Comparison of ENCODE assay signal across 13 mouse cellular contexts in genomic region chr15:79765361-79765760, GRCm38 (mm10). TPM values are rescaled to one million over a fixed set of nuclear protein-coding genes. Genes with fewer than 3 reads are reported as not detected.
A peak's percentile ranks its signal among the peaks of the same experiment; 100 is the strongest.
DNase-seq lines count a peak whose midpoint lies in the region; ATAC-seq and TF ChIP-seq lines count a peak whose summit lies in the region.
"Had no signal": no experiment of that assay in that cellular context is flagged by ENCODE, and none has a peak within 500 bp of the region (broad histone marks: within the 10 kb centered on the region; RNA-seq: fewer than 3 reads in every experiment).

No protein-coding gene starts in this region.

- H3K9ac ChIP-seq in forebrain, embryonic 14.5 days (ENCODE audit: low read length), result no peak overlapping the region
- H3K9ac ChIP-seq in forebrain, embryonic 11.5 days (ENCODE audit: low read length), result no peak overlapping the region
- no peak overlapping the region for H3K9ac ChIP-seq in midbrain, embryonic 11.5 days (ENCODE audit: low read length)
- H3K9ac ChIP-seq in midbrain, postnatal 0 days (replicated peaks; ENCODE audit: low read length, poor library complexity, severe bottlenecking), result no peak overlapping the region
- no peak overlapping the region for H3K9ac ChIP-seq in stomach, postnatal 0 days (ENCODE audit: low read length)
- H3K9ac ChIP-seq: liver, embryonic 14.5 days; midbrain, embryonic 15.5 days had no signal

- no peak for DNase-seq in forebrain, embryonic 14.5 days (ENCODE audit: low spot score)
- DNase-seq in forebrain, embryonic 11.5 days (ENCODE audit: low spot score), result no peak
- peak; percentile 72 for DNase-seq in midbrain, embryonic 11.5 days (ENCODE audit: low spot score, missing footprints)
- no peak for DNase-seq in midbrain, postnatal 0 days (ENCODE audit: low spot score)
- DNase-seq in cerebellum, postnatal 25 days, result peak; percentile 78 to 82
- DNase-seq in stomach, postnatal 0 days (ENCODE audit: low spot score), result peak; percentile 47
- no peak for DNase-seq in layer of hippocampus, postnatal 25 days (ENCODE audit: extremely low spot score in 1 of 2, low spot score in 1 of 2)
- DNase-seq in neural tube, embryonic 10.5 days (ENCODE audit: extremely low spot score, low spot score), result no peak
- DNase-seq: gastrocnemius, adult 2 months; heart, postnatal 14 days had no signal

- peak overlapping the region; percentile 16; the same call in 1 of the 2 replicates for H3K27ac ChIP-seq in forebrain, embryonic 14.5 days (ENCODE audit: low read depth, low read length)
- H3K27ac ChIP-seq in forebrain, embryonic 11.5 days (ENCODE audit: low read depth, low read length), result no peak overlapping the region
- H3K27ac ChIP-seq in midbrain, embryonic 11.5 days (ENCODE audit: low read depth, low read length), result no peak overlapping the region
- H3K27ac ChIP-seq in midbrain, postnatal 0 days (ENCODE audit: low read depth, low read length), result no peak overlapping the region
- no peak overlapping the region for H3K27ac ChIP-seq in stomach, postnatal 0 days (replicated peaks)
- H3K27ac ChIP-seq: gastrocnemius, adult 2 months; liver, embryonic 14.5 days; midbrain, embryonic 15.5 days had no signal

- 72% methylated on average over 2 of the region's 2 CpGs for WGBS in forebrain, embryonic 14.5 days
- WGBS in forebrain, embryonic 11.5 days, result 83% methylated on average over 2 of the region's 2 CpGs
- 74% methylated on average over 2 of the region's 2 CpGs for WGBS in midbrain, embryonic 11.5 days
- 79% methylated on average over 2 of the region's 2 CpGs for WGBS in midbrain, postnatal 0 days
- 59% methylated on average over 1 of the region's 2 CpGs for WGBS in stomach, postnatal 0 days

- H3K27me3 ChIP-seq in forebrain, embryonic 14.5 days (replicated peaks; ENCODE audit: control insufficient read depth, insufficient read depth, low read length), result no peaks in the 10 kb centered on the region
- H3K27me3 ChIP-seq in forebrain, embryonic 11.5 days (ENCODE audit: control insufficient read depth, insufficient read depth, low read length), result no peaks in the 10 kb centered on the region
- H3K27me3 ChIP-seq in midbrain, embryonic 11.5 days (ENCODE audit: control insufficient read depth, insufficient read depth, low read length), result no peaks in the 10 kb centered on the region
- no peaks in the 10 kb centered on the region for H3K27me3 ChIP-seq in midbrain, postnatal 0 days (ENCODE audit: insufficient read depth, low read length)
- no peaks in the 10 kb centered on the region for H3K27me3 ChIP-seq in stomach, postnatal 0 days (ENCODE audit: control insufficient read depth, insufficient read depth, low read length)
- H3K27me3 ChIP-seq: midbrain, embryonic 15.5 days had no signal

- no peaks in the 10 kb centered on the region for H3K9me3 ChIP-seq in forebrain, embryonic 14.5 days (replicated peaks; ENCODE audit: control insufficient read depth, low read length)
- H3K9me3 ChIP-seq in forebrain, embryonic 11.5 days (ENCODE audit: control insufficient read depth, low read length), result no peaks in the 10 kb centered on the region
- H3K9me3 ChIP-seq in midbrain, embryonic 11.5 days (ENCODE audit: control insufficient read depth, low read length), result no peaks in the 10 kb centered on the region
- no peaks in the 10 kb centered on the region for H3K9me3 ChIP-seq in midbrain, postnatal 0 days (ENCODE audit: low read length)
- H3K9me3 ChIP-seq in stomach, postnatal 0 days (ENCODE audit: control insufficient read depth, low read length), result no peaks in the 10 kb centered on the region
- H3K9me3 ChIP-seq: midbrain, embryonic 15.5 days had no signal

- H3K4me1 ChIP-seq in forebrain, embryonic 14.5 days (ENCODE audit: control insufficient read depth, insufficient read depth, low read length), result peaks cover 11% of the 10 kb centered on the region; the same call in 1 of the 2 replicates
- H3K4me1 ChIP-seq in forebrain, embryonic 11.5 days (replicated peaks; ENCODE audit: control insufficient read depth, insufficient read depth, low read length), result no peaks in the 10 kb centered on the region
- H3K4me1 ChIP-seq in midbrain, embryonic 11.5 days (ENCODE audit: control insufficient read depth, insufficient read depth, low read length), result no peaks in the 10 kb centered on the region
- no peaks in the 10 kb centered on the region for H3K4me1 ChIP-seq in midbrain, postnatal 0 days (ENCODE audit: insufficient read depth, low read length)
- peaks cover 8% of the 10 kb centered on the region; the same call in 1 of the 2 replicates for H3K4me1 ChIP-seq in stomach, postnatal 0 days (replicated peaks; ENCODE audit: control insufficient read depth, insufficient read depth)
- H3K4me1 ChIP-seq: midbrain, embryonic 15.5 days had no signal

- H3K4me3 ChIP-seq in forebrain, embryonic 14.5 days (ENCODE audit: low read depth, low read length), result no peak overlapping the region
- H3K4me3 ChIP-seq in forebrain, embryonic 11.5 days (ENCODE audit: low read depth, low read length), result no peak overlapping the region
- no peak overlapping the region for H3K4me3 ChIP-seq in midbrain, embryonic 11.5 days (ENCODE audit: low read depth, low read length)
- H3K4me3 ChIP-seq in midbrain, postnatal 0 days (ENCODE audit: low read depth, low read length), result no peak overlapping the region
- H3K4me3 ChIP-seq in stomach, postnatal 0 days (ENCODE audit: low read depth, low read length), result no peak overlapping the region
- H3K4me3 ChIP-seq: gastrocnemius, adult 2 months; midbrain, embryonic 15.5 days had no signal

- peaks cover 29% of the 10 kb centered on the region for H3K36me3 ChIP-seq in forebrain, embryonic 14.5 days (ENCODE audit: control insufficient read depth, insufficient read depth, low read length)
- no peaks in the 10 kb centered on the region; the same call in 1 of the 2 replicates for H3K36me3 ChIP-seq in forebrain, embryonic 11.5 days (ENCODE audit: control insufficient read depth, insufficient read depth, low read length)
- H3K36me3 ChIP-seq in midbrain, embryonic 11.5 days (ENCODE audit: control insufficient read depth, insufficient read depth, low read length), result peaks cover 2% of the 10 kb centered on the region; the same call in 1 of the 2 replicates
- peaks cover 41% of the 10 kb centered on the region for H3K36me3 ChIP-seq in midbrain, postnatal 0 days (ENCODE audit: insufficient read depth, low read length)
- peaks cover 4% of the 10 kb centered on the region; the same call in 1 of the 2 replicates for H3K36me3 ChIP-seq in stomach, postnatal 0 days (ENCODE audit: control insufficient read depth, insufficient read depth, low read length)

- no peak overlapping the region for H3K4me2 ChIP-seq in forebrain, embryonic 14.5 days (ENCODE audit: low read length)
- no peak overlapping the region for H3K4me2 ChIP-seq in forebrain, embryonic 11.5 days (ENCODE audit: low read depth, low read length, severe bottlenecking)
- no peak overlapping the region for H3K4me2 ChIP-seq in midbrain, embryonic 11.5 days
- H3K4me2 ChIP-seq in midbrain, postnatal 0 days (ENCODE audit: low read depth, low read length, poor library complexity, severe bottlenecking), result no peak overlapping the region
- no peak overlapping the region for H3K4me2 ChIP-seq in stomach, postnatal 0 days (replicated peaks; ENCODE audit: low read depth)
- H3K4me2 ChIP-seq: midbrain, embryonic 15.5 days had no signal

- 0 out of 2 replicates have a peak, but pooled peaks have one; percentile 14 for ATAC-seq in forebrain, embryonic 14.5 days
- ATAC-seq in forebrain, embryonic 11.5 days (replicated peaks; ENCODE audit: low FRiP score), result no peak
- ATAC-seq in midbrain, embryonic 11.5 days (ENCODE audit: low FRiP score), result no peak
- no peak for ATAC-seq in midbrain, postnatal 0 days (ENCODE audit: low FRiP score)
- peak; percentile 28; the same call in 1 of the 2 replicates for ATAC-seq in stomach, postnatal 0 days (ENCODE audit: low FRiP score, low TSS enrichment)
- ATAC-seq: activated CD4-positive, CD25-positive, alpha-beta regulatory T cell, adult 4 months; midbrain, embryonic 15.5 days had no signal

- no peak for TF ChIP-seq EP300 in stomach, postnatal 0 days (optimal IDR thresholded peaks at IDR 0.05)

- TF ChIP-seq CTCF in midbrain, postnatal 0 days (IDR thresholded peaks at IDR 0.05), result no peak
- TF ChIP-seq CTCF in stomach, postnatal 0 days (IDR thresholded peaks at IDR 0.05; ENCODE audit: low read depth), result no peak

RNA-seq across cellular contexts. Expression of gene Dnal4, which starts 12.3 kb away (rescaled TPM):
- polyA plus RNA-seq in forebrain, embryonic 14.5 days (2014; fragmentation: Nextera tagmentation; extraction: Ambion mirVana), result 96.1 and 101 TPM in 2 replicates
- polyA plus RNA-seq in forebrain, embryonic 11.5 days (2014; fragmentation: Nextera tagmentation; extraction: Ambion mirVana), result 63.9 and 76.7 TPM in 2 replicates
- 62.9 and 72.1 TPM in 2 replicates for polyA plus RNA-seq in midbrain, embryonic 11.5 days (2014; fragmentation: Nextera tagmentation; extraction: Ambion mirVana)
- total RNA-seq in midbrain, postnatal 0 days (2014; rRNA removed), result 40.8 and 44.0 TPM in 2 replicates
- 55.9 and 59.7 TPM in 2 replicates for polyA plus RNA-seq in midbrain, postnatal 0 days (2015; fragmentation: Nextera tagmentation; extraction: Ambion mirVana)
- 30.5 and 31.4 TPM in 2 replicates for polyA plus RNA-seq in stomach, postnatal 0 days (2015; fragmentation: Nextera tagmentation; extraction: Ambion mirVana)
- total RNA-seq in layer of hippocampus, postnatal 25 days (2021), result 10 to 100 TPM; 53.0 to 59.4 TPM

RNA-seq across cellular contexts. Expression of gene Sun2, which starts 23.0 kb away (rescaled TPM):
- polyA plus RNA-seq in forebrain, embryonic 14.5 days (2014; fragmentation: Nextera tagmentation; extraction: Ambion mirVana), result 4.8 and 7.6 TPM in 2 replicates
- polyA plus RNA-seq in forebrain, embryonic 11.5 days (2014; fragmentation: Nextera tagmentation; extraction: Ambion mirVana), result 4.3 and 5.9 TPM in 2 replicates
- 3.0 and 4.2 TPM in 2 replicates for polyA plus RNA-seq in midbrain, embryonic 11.5 days (2014; fragmentation: Nextera tagmentation; extraction: Ambion mirVana)
- 32.3 and 33.7 TPM in 2 replicates for total RNA-seq in midbrain, postnatal 0 days (2014; rRNA removed)
- 2.8 and 3.1 TPM in 2 replicates for polyA plus RNA-seq in midbrain, postnatal 0 days (2015; fragmentation: Nextera tagmentation; extraction: Ambion mirVana)
- 2.2 TPM in 2 replicates for polyA plus RNA-seq in stomach, postnatal 0 days (2015; fragmentation: Nextera tagmentation; extraction: Ambion mirVana)
- total RNA-seq in layer of hippocampus, postnatal 25 days (2021), result 10 to 100 TPM; 23.5 to 23.7 TPM

RNA-seq across cellular contexts. Expression of gene Nptxr, which starts 39.2 kb away (rescaled TPM):
- 7.6 and 8.5 TPM in 2 replicates for polyA plus RNA-seq in forebrain, embryonic 14.5 days (2014; fragmentation: Nextera tagmentation; extraction: Ambion mirVana)
- 1.4 and 2.1 TPM in 2 replicates for polyA plus RNA-seq in forebrain, embryonic 11.5 days (2014; fragmentation: Nextera tagmentation; extraction: Ambion mirVana)
- polyA plus RNA-seq in midbrain, embryonic 11.5 days (2014; fragmentation: Nextera tagmentation; extraction: Ambion mirVana), result 1.3 and 2.1 TPM in 2 replicates
- total RNA-seq in midbrain, postnatal 0 days (2014; rRNA removed), result 254 and 288 TPM in 2 replicates
- polyA plus RNA-seq in midbrain, postnatal 0 days (2015; fragmentation: Nextera tagmentation; extraction: Ambion mirVana), result 84.2 and 97.8 TPM in 2 replicates
- polyA plus RNA-seq in stomach, postnatal 0 days (2015; fragmentation: Nextera tagmentation; extraction: Ambion mirVana), result 2.0 and 2.5 TPM in 2 replicates
- total RNA-seq in layer of hippocampus, postnatal 25 days (2021), result 100 to 1,000 TPM; 773 to 802 TPM

Comparison
In these comparisons a context has a peak if more than half of its experiments do, and no peak if none do; other contexts are left out.
1. ATAC-seq: peak in forebrain, embryonic 14.5 days (single experiment) and stomach, postnatal 0 days (single experiment); none in forebrain, embryonic 11.5 days (single experiment), midbrain, embryonic 11.5 days (single experiment) and midbrain, postnatal 0 days (single experiment).
2. DNase-seq: peak in midbrain, embryonic 11.5 days (single experiment), cerebellum, postnatal 25 days (2 of 2) and stomach, postnatal 0 days (single experiment); none in forebrain, embryonic 14.5 days (single experiment), forebrain, embryonic 11.5 days (single experiment), midbrain, postnatal 0 days (single experiment), layer of hippocampus, postnatal 25 days (0 of 2) and neural tube, embryonic 10.5 days (single experiment).